Mouse (Mus musculus): Measurements from ENCODE around the gene Cfap97d1. TPM values are rescaled to one million over a fixed set of nuclear protein-coding genes. Genes with fewer than 3 reads are reported as not detected.

Gene Cfap97d1
- polyA plus RNA-seq, 1 experiment from 2014 or later: not detected

GRCm38 (mm10) chr11:102026694-102027360 is 42.7 kb downstream of the Cfap97d1 start:
- WGBS: under 1% methylated on average over 47 of the region's 73 CpGs
- H3K9ac ChIP-seq (replicated peaks; ENCODE audit: low read length): peak overlapping the region; percentile 75
- peaks cover 24% of the 10 kb centered on the region for H3K27me3 ChIP-seq (ENCODE audit: insufficient read depth, low read length)
- H3K36me3 ChIP-seq (ENCODE audit: insufficient read depth, low read length): no peaks in the 10 kb centered on the region
- peak; percentile 92 for ATAC-seq (ENCODE audit: low FRiP score, low TSS enrichment)
- H3K4me3 ChIP-seq (ENCODE audit: low read length): peak overlapping the region; percentile 63
- H3K27ac ChIP-seq (ENCODE audit: low read length): peak overlapping the region; percentile 76
- H3K4me2 ChIP-seq (replicated peaks; ENCODE audit: low read depth, low read length): peak overlapping the region; percentile 96
- peaks cover 27% of the 10 kb centered on the region for H3K4me1 ChIP-seq (ENCODE audit: insufficient read depth, low read length)
- H3K9me3 ChIP-seq (ENCODE audit: low read length): no peaks in the 10 kb centered on the region

GRCm38 (mm10) chr11:102027361-102028017 is 43.4 kb downstream of the Cfap97d1 start:
- Histone ChIP-seq H3K4me3 (ENCODE audit: low read length) (peak overlapping the region; percentile 63), H3K27me3 (ENCODE audit: insufficient read depth, low read length) (peaks cover 27% of the 10 kb centered on the region), H3K27ac (ENCODE audit: low read length) (peak overlapping the region; percentile 50; the same call in 1 of the 2 replicates), H3K4me1 (ENCODE audit: insufficient read depth, low read length) (peaks cover 27% of the 10 kb centered on the region), H3K9ac (replicated peaks; ENCODE audit: low read length) (peak overlapping the region; percentile 75), H3K9me3 (ENCODE audit: low read length) (no peaks in the 10 kb centered on the region), H3K4me2 (replicated peaks; ENCODE audit: low read depth, low read length) (peak overlapping the region; percentile 96), H3K36me3 (ENCODE audit: insufficient read depth, low read length) (no peaks in the 10 kb centered on the region)
- ATAC-seq (ENCODE audit: low FRiP score, low TSS enrichment): peak; percentile 20; the same call in 1 of the 2 replicates
- WGBS: 7% methylated on average over 12 of the region's 12 CpGs

GRCm38 (mm10) chr11:102028087-102028816 is 44.2 kb downstream of the Cfap97d1 start, which contains the start of gene Mpp3:
Gene Mpp3 (minus strand): TSS chr11:102028461.
- Histone ChIP-seq H3K4me1 (ENCODE audit: insufficient read depth, low read length) (peaks cover 27% of the 10 kb centered on the region), H3K9me3 (ENCODE audit: low read length) (no peaks in the 10 kb centered on the region), H3K9ac (replicated peaks; ENCODE audit: low read length) (peak within 1 kb of the TSS; percentile 75), H3K4me3 (ENCODE audit: low read length) (peak within 1 kb of the TSS; percentile 63), H3K27me3 (ENCODE audit: insufficient read depth, low read length) (peaks cover 28% of the 10 kb centered on the region), H3K4me2 (replicated peaks; ENCODE audit: low read depth, low read length) (peak within 1 kb of the TSS; percentile 96), H3K27ac (ENCODE audit: low read length) (peak within 1 kb of the TSS; percentile 50; the same call in 1 of the 2 replicates), H3K36me3 (ENCODE audit: insufficient read depth, low read length) (no peaks in the 10 kb centered on the region)
- 76% methylated on average over 6 of the region's 6 CpGs for WGBS
- no peak for ATAC-seq (ENCODE audit: low FRiP score, low TSS enrichment)

- 71% methylated on average over 4 of the region's 4 CpGs for WGBS
- no peak for ATAC-seq (ENCODE audit: low FRiP score, low TSS enrichment)
- Histone ChIP-seq H3K4me1 (ENCODE audit: insufficient read depth, low read length) (peaks cover 27% of the 10 kb centered on the region), H3K9ac (replicated peaks; ENCODE audit: low read length) (no peak overlapping the region), H3K4me2 (replicated peaks; ENCODE audit: low read depth, low read length) (no peak overlapping the region), H3K4me3 (ENCODE audit: low read length) (no peak overlapping the region), H3K27me3 (ENCODE audit: insufficient read depth, low read length) (peaks cover 21% of the 10 kb centered on the region), H3K36me3 (ENCODE audit: insufficient read depth, low read length) (no peaks in the 10 kb centered on the region), H3K9me3 (ENCODE audit: low read length) (no peaks in the 10 kb centered on the region), H3K27ac (ENCODE audit: low read length) (no peak overlapping the region)
Observed at GRCm38 (mm10) chr11:102029304-102029703, 45.2 kb downstream of the Cfap97d1 start.

GRCm38 (mm10) chr11:102029966-102030365 is 45.9 kb downstream of the Cfap97d1 start:
- Histone ChIP-seq H3K9ac (replicated peaks; ENCODE audit: low read length) (no peak overlapping the region), H3K27me3 (ENCODE audit: insufficient read depth, low read length) (peaks cover 18% of the 10 kb centered on the region), H3K4me2 (replicated peaks; ENCODE audit: low read depth, low read length) (no peak overlapping the region), H3K4me3 (ENCODE audit: low read length) (no peak overlapping the region), H3K9me3 (ENCODE audit: low read length) (no peaks in the 10 kb centered on the region), H3K36me3 (ENCODE audit: insufficient read depth, low read length) (no peaks in the 10 kb centered on the region), H3K4me1 (ENCODE audit: insufficient read depth, low read length) (peaks cover 27% of the 10 kb centered on the region), H3K27ac (ENCODE audit: low read length) (no peak overlapping the region)
- ATAC-seq (ENCODE audit: low FRiP score, low TSS enrichment): no peak
- 34% methylated on average over 7 of the region's 7 CpGs for WGBS

- Histone ChIP-seq H3K4me3 (ENCODE audit: low read length) (no peak overlapping the region), H3K4me2 (replicated peaks; ENCODE audit: low read depth, low read length) (no peak overlapping the region), H3K27me3 (ENCODE audit: insufficient read depth, low read length) (peaks cover 10% of the 10 kb centered on the region; the same call in 1 of the 2 replicates), H3K27ac (ENCODE audit: low read length) (no peak overlapping the region), H3K36me3 (ENCODE audit: insufficient read depth, low read length) (no peaks in the 10 kb centered on the region), H3K9me3 (ENCODE audit: low read length) (no peaks in the 10 kb centered on the region), H3K4me1 (ENCODE audit: insufficient read depth, low read length) (peaks cover 19% of the 10 kb centered on the region), H3K9ac (replicated peaks; ENCODE audit: low read length) (no peak overlapping the region)
- 89% methylated on average over 7 of the region's 7 CpGs for WGBS
- ATAC-seq (ENCODE audit: low FRiP score, low TSS enrichment): no peak
Observed at GRCm38 (mm10) chr11:102031149-102031548, 47.1 kb downstream of the Cfap97d1 start.

GRCm38 (mm10) chr11:102033055-102033591 is 49.0 kb downstream of the Cfap97d1 start:
- 93% methylated on average over 12 of the region's 12 CpGs for WGBS
- Histone ChIP-seq H3K4me3 (ENCODE audit: low read length) (no peak overlapping the region), H3K36me3 (ENCODE audit: insufficient read depth, low read length) (no peaks in the 10 kb centered on the region), H3K27me3 (ENCODE audit: insufficient read depth, low read length) (peaks cover 8% of the 10 kb centered on the region; the same call in 1 of the 2 replicates), H3K27ac (ENCODE audit: low read length) (no peak overlapping the region), H3K9ac (replicated peaks; ENCODE audit: low read length) (no peak overlapping the region), H3K4me1 (ENCODE audit: insufficient read depth, low read length) (peaks cover 6% of the 10 kb centered on the region; the same call in 1 of the 2 replicates), H3K9me3 (ENCODE audit: low read length) (no peaks in the 10 kb centered on the region), H3K4me2 (replicated peaks; ENCODE audit: low read depth, low read length) (no peak overlapping the region)
- no peak for ATAC-seq (ENCODE audit: low FRiP score, low TSS enrichment)

- H3K4me3 ChIP-seq (ENCODE audit: low read length): no peak overlapping the region
- H3K9ac ChIP-seq (replicated peaks; ENCODE audit: low read length): no peak overlapping the region
- no peak overlapping the region for H3K4me2 ChIP-seq (replicated peaks; ENCODE audit: low read depth, low read length)
- peaks cover 4% of the 10 kb centered on the region; the same call in 1 of the 2 replicates for H3K27me3 ChIP-seq (ENCODE audit: insufficient read depth, low read length)
- peaks cover 7% of the 10 kb centered on the region; the same call in 1 of the 2 replicates for H3K4me1 ChIP-seq (ENCODE audit: insufficient read depth, low read length)
- no peak for ATAC-seq (ENCODE audit: low FRiP score, low TSS enrichment)
- no peaks in the 10 kb centered on the region for H3K9me3 ChIP-seq (ENCODE audit: low read length)
- WGBS: 78% methylated on average over 8 of the region's 8 CpGs
- no peaks in the 10 kb centered on the region for H3K36me3 ChIP-seq (ENCODE audit: insufficient read depth, low read length)
- no peak overlapping the region for H3K27ac ChIP-seq (ENCODE audit: low read length)
Observed at GRCm38 (mm10) chr11:102034887-102035286, 50.8 kb downstream of the Cfap97d1 start.

GRCm38 (mm10) chr11:102035456-102035960 is 51.4 kb downstream of the Cfap97d1 start:
- Histone ChIP-seq H3K27ac (ENCODE audit: low read length) (no peak overlapping the region), H3K9ac (replicated peaks; ENCODE audit: low read length) (no peak overlapping the region), H3K4me3 (ENCODE audit: low read length) (no peak overlapping the region), H3K4me2 (replicated peaks; ENCODE audit: low read depth, low read length) (no peak overlapping the region), H3K36me3 (ENCODE audit: insufficient read depth, low read length) (no peaks in the 10 kb centered on the region), H3K27me3 (ENCODE audit: insufficient read depth, low read length) (peaks cover 4% of the 10 kb centered on the region; the same call in 1 of the 2 replicates), H3K4me1 (ENCODE audit: insufficient read depth, low read length) (peaks cover 4% of the 10 kb centered on the region; the same call in 1 of the 2 replicates), H3K9me3 (ENCODE audit: low read length) (0 out of 2 replicates have a peak, but pooled peaks cover under 1% of the 10 kb centered on the region)
- ATAC-seq (ENCODE audit: low FRiP score, low TSS enrichment): no peak
- 80% methylated on average over 5 of the region's 5 CpGs for WGBS

Measured in kidney, embryonic 16.5 days (tissue).